Mouse (Mus musculus): Measurements from ENCODE around the gene Psenen. TPM values are rescaled to one million over a fixed set of nuclear protein-coding genes. Genes with fewer than 3 reads are reported as not detected.
A peak's percentile ranks its signal among the peaks of the same experiment; 100 is the strongest.

Psenen gene
- total and polyA plus RNA-seq, 3 experiments, result 75.6 to 109 (median 85.7) TPM

DNA sequence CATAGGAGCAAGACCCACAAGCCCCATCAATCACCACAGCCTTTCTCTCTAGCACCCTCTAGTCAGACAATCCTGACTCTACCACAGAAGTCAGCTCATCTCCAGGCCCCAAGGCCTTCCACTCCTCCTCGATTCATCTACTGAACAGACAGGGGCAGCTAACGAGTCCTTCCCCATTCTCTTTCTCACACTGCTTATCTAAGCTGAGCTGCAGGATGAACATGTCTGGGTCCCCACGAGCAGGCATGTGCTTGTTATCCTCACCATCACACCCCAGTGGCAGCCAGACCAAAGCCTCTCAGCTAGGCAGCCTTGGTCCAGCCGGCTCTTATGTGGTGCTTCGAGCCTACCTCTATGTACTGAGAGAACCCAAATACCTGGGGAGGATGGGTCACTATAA, 9.0 kb upstream of the Psenen start:
- no peaks in the 10 kb centered on the region for H3K79me2 ChIP-seq (replicated peaks; ENCODE audit: control insufficient read depth, insufficient read depth, low read length)
- no peaks in the 10 kb centered on the region for H3K27me3 ChIP-seq (ENCODE audit: control insufficient read depth, insufficient read depth, low read length)
- no peak overlapping the region for H3K27ac ChIP-seq
- TF ChIP-seq CTCF (IDR thresholded peaks at IDR 0.05) (no peak), EP300 (IDR thresholded peaks at IDR 0.05; ENCODE audit: insufficient read depth, low read depth, low read length) (no peak), POLR2A (IDR thresholded peaks at IDR 0.05; ENCODE audit: insufficient read depth, low read depth, low read length) (no peak)
- intact Hi-C loops (cut with DNase I), result no loop called here
- H3K36me3 ChIP-seq (ENCODE audit: control insufficient read depth, insufficient read depth, low read length), result no peaks in the 10 kb centered on the region
- no peak overlapping the region for H3K4me3 ChIP-seq
- no peak overlapping the region for H3K9ac ChIP-seq (ENCODE audit: low read depth, low read length)
- DNase-seq, result no peak
- 79% methylated on average over 5 of the region's 5 CpGs for WGBS
- H3K4me1 ChIP-seq (ENCODE audit: control insufficient read depth, insufficient read depth, low read length), result no peaks in the 10 kb centered on the region

DNA sequence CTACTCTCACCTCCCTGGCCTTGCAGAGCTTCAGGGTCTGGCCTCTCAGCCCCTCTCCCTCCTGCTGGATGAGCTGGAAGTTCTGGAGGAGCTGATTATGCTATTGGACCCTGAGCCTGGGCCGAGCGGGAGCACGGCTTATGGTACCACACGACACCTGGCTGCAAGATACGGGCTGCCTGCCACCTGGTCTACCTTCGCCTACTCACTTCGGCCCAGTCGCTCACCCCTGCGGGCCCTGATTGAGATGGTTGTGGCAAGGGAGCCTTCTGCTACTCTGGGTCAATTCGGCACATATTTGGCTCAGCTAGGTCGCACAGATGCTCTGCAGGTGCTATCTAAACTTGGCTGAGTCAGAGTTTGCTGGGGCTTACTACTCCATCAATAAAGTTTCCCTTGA, 4.1 kb upstream of the Psenen start:
- Histone ChIP-seq H3K27me3 (ENCODE audit: control insufficient read depth, insufficient read depth, low read length) (no peaks in the 10 kb centered on the region), H3K79me2 (replicated peaks; ENCODE audit: control insufficient read depth, insufficient read depth, low read length) (no peaks in the 10 kb centered on the region), H3K4me1 (ENCODE audit: control insufficient read depth, insufficient read depth, low read length) (peaks cover 2% of the 10 kb centered on the region; the same call in 1 of the 2 replicates), H3K9ac (ENCODE audit: low read depth, low read length) (no peak overlapping the region), H3K36me3 (ENCODE audit: control insufficient read depth, insufficient read depth, low read length) (no peaks in the 10 kb centered on the region), H3K27ac (no peak overlapping the region), H3K4me3 (no peak overlapping the region)
- no peak for DNase-seq
- intact Hi-C loops (cut with DNase I), result no loop called here
- 92% methylated on average over 11 of the region's 11 CpGs for WGBS
- TF ChIP-seq CTCF (IDR thresholded peaks at IDR 0.05), result no peak
- TF ChIP-seq EP300 (IDR thresholded peaks at IDR 0.05; ENCODE audit: insufficient read depth, low read depth, low read length), result no peak
- TF ChIP-seq POLR2A (IDR thresholded peaks at IDR 0.05; ENCODE audit: insufficient read depth, low read depth, low read length), result no peak

DNA sequence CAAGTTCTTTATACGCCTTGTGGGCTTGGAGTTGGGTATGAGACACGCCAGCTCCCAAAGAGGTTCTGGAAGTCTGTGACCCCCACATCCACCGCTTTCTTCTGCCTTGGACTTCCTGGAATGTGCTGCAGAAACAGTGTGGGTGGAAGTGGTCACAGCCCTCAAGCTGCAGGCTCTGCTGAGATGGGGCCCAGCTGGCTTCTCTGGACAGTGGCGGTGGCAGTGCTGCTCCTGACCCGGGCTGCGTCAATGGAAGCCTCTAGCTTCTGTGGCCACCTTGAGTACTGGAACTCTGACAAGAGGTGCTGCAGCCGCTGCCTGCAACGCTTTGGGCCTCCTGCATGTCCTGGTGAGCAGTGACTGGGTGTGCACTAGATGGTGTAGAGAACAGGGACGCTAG, 2.6 kb upstream of the Psenen start:
- TF ChIP-seq CTCF (IDR thresholded peaks at IDR 0.05), result no peak
- TF ChIP-seq POLR2A (IDR thresholded peaks at IDR 0.05; ENCODE audit: insufficient read depth, low read depth, low read length), result no peak
- TF ChIP-seq EP300 (IDR thresholded peaks at IDR 0.05; ENCODE audit: insufficient read depth, low read depth, low read length), result no peak

GRCm38 (mm10) chr7:30564970-30565571, 1.6 kb upstream of the Psenen start, which contains the start of gene Igflr1:
Igflr1 (plus strand) TSS chr7:30565427.
- 91% methylated on average over 12 of the region's 12 CpGs for WGBS
- Histone ChIP-seq H3K9ac (ENCODE audit: low read depth, low read length) (no peak within 1 kb of the TSS), H3K36me3 (ENCODE audit: control insufficient read depth, insufficient read depth, low read length) (no peaks in the 10 kb centered on the region), H3K4me3 (no peak within 1 kb of the TSS), H3K79me2 (replicated peaks; ENCODE audit: control insufficient read depth, insufficient read depth, low read length) (no peaks in the 10 kb centered on the region), H3K27ac (no peak within 1 kb of the TSS), H3K4me1 (ENCODE audit: control insufficient read depth, insufficient read depth, low read length) (peaks cover 2% of the 10 kb centered on the region; the same call in 1 of the 2 replicates), H3K27me3 (ENCODE audit: control insufficient read depth, insufficient read depth, low read length) (no peaks in the 10 kb centered on the region)
- no peak for DNase-seq
- TF ChIP-seq CTCF (IDR thresholded peaks at IDR 0.05) (no peak), EP300 (IDR thresholded peaks at IDR 0.05; ENCODE audit: insufficient read depth, low read depth, low read length) (no peak), POLR2A (IDR thresholded peaks at IDR 0.05; ENCODE audit: insufficient read depth, low read depth, low read length) (no peak)
- intact Hi-C loops (cut with DNase I), result no loop called here

More for the DNA sequence above, 2.6 kb upstream of the Psenen start:
- Histone ChIP-seq H3K4me1 (ENCODE audit: control insufficient read depth, insufficient read depth, low read length) (peaks cover 2% of the 10 kb centered on the region; the same call in 1 of the 2 replicates), H3K27me3 (ENCODE audit: control insufficient read depth, insufficient read depth, low read length) (no peaks in the 10 kb centered on the region), H3K79me2 (replicated peaks; ENCODE audit: control insufficient read depth, insufficient read depth, low read length) (no peaks in the 10 kb centered on the region), H3K36me3 (ENCODE audit: control insufficient read depth, insufficient read depth, low read length) (no peaks in the 10 kb centered on the region), H3K4me3 (no peak overlapping the region), H3K27ac (no peak overlapping the region), H3K9ac (ENCODE audit: low read depth, low read length) (no peak overlapping the region)
- DNase-seq, result no peak
- intact Hi-C loops (cut with DNase I), result no loop called here
- WGBS, result 74% methylated on average over 9 of the region's 9 CpGs

GRCm38 (mm10) chr7:30563906-30564280, 466 bp upstream of the Psenen start:
- TF ChIP-seq CTCF (IDR thresholded peaks at IDR 0.05) (no peak), POLR2A (IDR thresholded peaks at IDR 0.05; ENCODE audit: insufficient read depth, low read depth, low read length) (no peak)
- 27% methylated on average over 6 of the region's 6 CpGs for WGBS
- 0 out of 2 replicates have a peak overlapping the region, but pooled peaks have one; percentile 3 for H3K9ac ChIP-seq (ENCODE audit: low read depth, low read length)
- no peak for DNase-seq
- H3K27ac ChIP-seq, result peak overlapping the region; percentile 99
- no peaks in the 10 kb centered on the region for H3K27me3 ChIP-seq (ENCODE audit: control insufficient read depth, insufficient read depth, low read length)
- intact Hi-C loops (cut with DNase I), result loop anchor here (1.0 kb wide), 1 partner anchor 24 kb away; the partner anchor contains the start of gene Kmt2b
- H3K79me2 ChIP-seq (replicated peaks; ENCODE audit: control insufficient read depth, insufficient read depth, low read length), result no peaks in the 10 kb centered on the region
- H3K4me1 ChIP-seq (ENCODE audit: control insufficient read depth, insufficient read depth, low read length), result peaks cover 3% of the 10 kb centered on the region
- no peaks in the 10 kb centered on the region for H3K36me3 ChIP-seq (ENCODE audit: control insufficient read depth, insufficient read depth, low read length)
- peak overlapping the region; percentile 71 for H3K4me3 ChIP-seq

- no peaks in the 10 kb centered on the region for H3K27me3 ChIP-seq (ENCODE audit: control insufficient read depth, insufficient read depth, low read length)
- intact Hi-C loops (cut with DNase I), result loop anchor here (1.0 kb wide), 1 partner anchor 26 kb away; the partner anchor contains the start of gene Kmt2b
- peak overlapping the region; percentile 99 for H3K27ac ChIP-seq
- H3K4me3 ChIP-seq, result peak overlapping the region; percentile 71
- DNase-seq, result no peak
- H3K9ac ChIP-seq (ENCODE audit: low read depth, low read length), result peak overlapping the region; percentile 41
- H3K4me1 ChIP-seq (ENCODE audit: control insufficient read depth, insufficient read depth, low read length), result peaks cover 5% of the 10 kb centered on the region
- no peaks in the 10 kb centered on the region for H3K79me2 ChIP-seq (replicated peaks; ENCODE audit: control insufficient read depth, insufficient read depth, low read length)
- H3K36me3 ChIP-seq (ENCODE audit: control insufficient read depth, insufficient read depth, low read length), result no peaks in the 10 kb centered on the region
- TF ChIP-seq POLR2A (IDR thresholded peaks at IDR 0.05; ENCODE audit: insufficient read depth, low read depth, low read length), result no peak
- TF ChIP-seq EP300 (IDR thresholded peaks at IDR 0.05; ENCODE audit: insufficient read depth, low read depth, low read length), result no peak
- TF ChIP-seq CTCF (IDR thresholded peaks at IDR 0.05), result no peak
- under 1% methylated on average over 27 of the region's 27 CpGs for WGBS
Measured at GRCm38 (mm10) chr7:30562526-30563116, 806 bp downstream of the Psenen start.
